Mouse (Mus musculus) cerebellum, adult 9-11 months (tissue): ENCODE data around the gene Kti12.

Source experiments
- DNase-seq: peaks from one replicate; pipeline ENCODE4 v3.0.0; 2022

Kti12 gene

GRCm38 (mm10) chr4:108869730-108870374 lies 22.3 kb downstream of the Kti12 start:
- DNase-seq, result peak; percentile 81

- DNase-seq, result no peak
These were observed 26.2 kb downstream of the Kti12 start for GRCm38 (mm10) chr4:108873746-108874145.

GRCm38 (mm10) chr4:108877901-108878300 lies 30.3 kb downstream of the Kti12 start:
- DNase-seq, result no peak

GRCm38 (mm10) chr4:108878963-108879822 lies 31.6 kb downstream of the Kti12 start, which contains the start of gene Rab3b:
Rab3b (plus strand) TSS chr4:108879063.
- peak; percentile 20 for DNase-seq

- DNase-seq, result no peak
These were observed 36.2 kb downstream of the Kti12 start for GRCm38 (mm10) chr4:108883815-108884214.

- DNase-seq, result no peak
These were observed 39.9 kb downstream of the Kti12 start for GRCm38 (mm10) chr4:108887456-108887855.

- no peak for DNase-seq
These were observed 43.3 kb downstream of the Kti12 start for GRCm38 (mm10) chr4:108890876-108891275.
